Mouse (Mus musculus): Measurements from ENCODE around the gene Ralgps1.

DNA sequence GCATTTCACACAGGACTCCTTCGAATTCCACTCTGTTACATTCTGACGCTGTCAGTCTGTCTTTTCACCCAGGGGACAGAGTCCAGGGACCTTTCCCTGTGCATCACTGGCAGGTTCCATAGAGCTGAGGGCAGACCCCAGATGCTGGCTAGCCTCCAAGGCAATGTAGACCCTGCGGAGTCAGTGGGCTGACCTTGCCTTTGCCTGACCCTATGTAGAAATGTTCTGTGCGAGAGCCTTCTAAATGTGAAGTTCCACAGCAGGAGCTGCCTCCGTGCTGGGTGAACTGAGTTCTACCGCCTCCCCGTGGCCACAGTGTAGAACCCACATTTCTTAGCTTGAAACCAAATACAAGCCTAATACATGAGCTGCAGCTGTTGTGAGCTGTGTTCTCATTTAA is 30.9 kb upstream of the Ralgps1 start:
- TF ChIP-seq CTCF (IDR thresholded peaks at IDR 0.05; ENCODE audit: control insufficient read depth, insufficient read depth, insufficient read length) (peak; percentile 43), MAX (IDR thresholded peaks at IDR 0.05) (no peak)
